Mouse (Mus musculus): ENCODE data around the gene Mfn2.

GRCm38 (mm10) chr4:147886158-147886557, 18.3 kb downstream of the Mfn2 start:
- TF ChIP-seq CTCF (IDR thresholded peaks at IDR 0.05; ENCODE audit: low read depth) (no peak), EP300 (IDR thresholded peaks at IDR 0.05; ENCODE audit: low read depth) (no peak)
